Mouse (Mus musculus) liver, embryonic 15.5 days (tissue): Measurements from ENCODE around the gene Cryab. TPM values are rescaled to one million over a fixed set of nuclear protein-coding genes. Genes with fewer than 3 reads are reported as not detected.
A peak's percentile ranks its signal among the peaks of the same experiment; 100 is the strongest.

Source experiments
- ATAC-seq: fragments of 200-750 bp; cut with Nextera tagmentation; 2 replicates; pipeline ENCODE4 v1.8.0; 2017; ENCODE audit warnings: moderate number of reproducible peaks, mild to moderate bottlenecking, moderate library complexity; ENCODE audit not compliant: insufficient read depth
- H3K27ac ChIP-seq: fragments of 300-500 bp; sonication (generic); replicated peaks from 2 replicates; pipeline ENCODE4 v1.5.1; 2015; ENCODE audit warnings: mild to moderate bottlenecking, inconsistent platforms
- H3K27me3 ChIP-seq: fragments of 300-500 bp; sonication (generic); 2 replicates; pipeline ENCODE4 v1.6.1; 2015; ENCODE audit warnings: mild to moderate bottlenecking, inconsistent platforms
- H3K36me3 ChIP-seq: fragments of 300-500 bp; sonication (generic); replicated peaks from 2 replicates; pipeline ENCODE4 v1.6.1; 2015; ENCODE audit warnings: moderate library complexity, mild to moderate bottlenecking, inconsistent platforms
- H3K4me1 ChIP-seq: fragments of 300-500 bp; sonication (generic); replicated peaks from 2 replicates; pipeline ENCODE4 v1.6.1; 2015; ENCODE audit warnings: inconsistent platforms
- H3K4me2 ChIP-seq: fragments of 300-500 bp; sonication (generic); 2 replicates; pipeline ENCODE4 v1.6.1; 2015; ENCODE audit warnings: moderate library complexity, mild to moderate bottlenecking, inconsistent platforms
- H3K4me3 ChIP-seq: fragments of 300-500 bp; sonication (generic); replicated peaks from 2 replicates; pipeline ENCODE4 v1.5.1; 2015; ENCODE audit warnings: mild to moderate bottlenecking, inconsistent platforms
- H3K9ac ChIP-seq: fragments of 300-500 bp; sonication (generic); 2 replicates; pipeline ENCODE4 v1.6.1; 2015; ENCODE audit warnings: moderate library complexity, mild to moderate bottlenecking, inconsistent platforms
- H3K9me3 ChIP-seq: fragments of 300-500 bp; sonication (generic); replicated peaks from 2 replicates; pipeline ENCODE4 v1.6.1; 2016; ENCODE audit warnings: inconsistent platforms
- WGBS: fragments of 180-500 bp; shearing (Covaris S2); methylation state at CpG from one replicate; pipeline ENCODE4 v1.1.7; 2015; ENCODE audit warnings: mixed read lengths; ENCODE audit not compliant: insufficient replicate concordance; 5-methylcytosine and 5-hydroxymethylcytosine counted together
- polyA plus RNA-seq: library from polyadenylated mRNA; unstranded; fragments of >200 nt; fragmentation: Nextera tagmentation; extraction: Ambion mirVana; gene quantifications from 2 replicates; pipeline ENCODE4 v1.2.1, GENCODE M21; 2015

The Cryab gene
- polyA plus RNA-seq, 1 experiment from 2014 or later: 15.2 TPM

GRCm38 (mm10) chr9:50742744-50743143 lies 8.4 kb upstream of the Cryab start:
- H3K4me2 ChIP-seq: no peak overlapping the region
- H3K36me3 ChIP-seq: no peaks in the 10 kb centered on the region
- H3K27ac ChIP-seq: no peak overlapping the region
- 34% methylated on average over 2 of the region's 2 CpGs for WGBS
- peaks cover 13% of the 10 kb centered on the region for H3K4me1 ChIP-seq
- peaks cover 21% of the 10 kb centered on the region for H3K27me3 ChIP-seq
- no peaks in the 10 kb centered on the region for H3K9me3 ChIP-seq
- ATAC-seq: no peak
- H3K4me3 ChIP-seq: no peak overlapping the region
- H3K9ac ChIP-seq: no peak overlapping the region

- H3K9me3 ChIP-seq: no peaks in the 10 kb centered on the region
- ATAC-seq: no peak
- no peak overlapping the region for H3K9ac ChIP-seq
- H3K4me3 ChIP-seq: peak overlapping the region; percentile 48
- H3K27me3 ChIP-seq: peaks cover 18% of the 10 kb centered on the region
- H3K27ac ChIP-seq: peak overlapping the region; percentile 76
- peak overlapping the region; percentile 50 for H3K4me2 ChIP-seq
- no peaks in the 10 kb centered on the region for H3K36me3 ChIP-seq
- WGBS: 32% methylated on average over 7 of the region's 7 CpGs
- no peaks in the 10 kb centered on the region for H3K4me1 ChIP-seq
Observed at GRCm38 (mm10) chr9:50745806-50746205, 5.3 kb upstream of the Cryab start.

- no peak within 1 kb of the TSS for H3K9ac ChIP-seq
- H3K4me2 ChIP-seq: peak within 1 kb of the TSS; percentile 50
- ATAC-seq: peak; percentile 57
- H3K27ac ChIP-seq: peak within 1 kb of the TSS; percentile 76
- H3K4me3 ChIP-seq: peak within 1 kb of the TSS; percentile 48
- peaks cover 22% of the 10 kb centered on the region for H3K27me3 ChIP-seq
- WGBS: 11% methylated on average over 19 of the region's 19 CpGs
- no peaks in the 10 kb centered on the region for H3K4me1 ChIP-seq
- no peaks in the 10 kb centered on the region for H3K36me3 ChIP-seq
- H3K9me3 ChIP-seq: no peaks in the 10 kb centered on the region
Observed at GRCm38 (mm10) chr9:50746214-50746677, 4.9 kb upstream of the Cryab start, which contains the start of gene 2310030G06Rik. TSS of gene 2310030G06Rik (minus strand) at chr9:50746536.

GRCm38 (mm10) chr9:50750706-50751105 lies 419 bp upstream of the Cryab start:
- no peak overlapping the region for H3K4me3 ChIP-seq
- H3K27ac ChIP-seq: no peak overlapping the region
- no peak overlapping the region for H3K9ac ChIP-seq
- H3K36me3 ChIP-seq: no peaks in the 10 kb centered on the region
- H3K4me2 ChIP-seq: no peak overlapping the region
- H3K9me3 ChIP-seq: no peaks in the 10 kb centered on the region
- peaks cover 18% of the 10 kb centered on the region for H3K27me3 ChIP-seq
- WGBS: 69% methylated on average over 6 of the region's 6 CpGs
- no peaks in the 10 kb centered on the region for H3K4me1 ChIP-seq
- no peak for ATAC-seq

- Histone ChIP-seq H3K27ac (no peak within 1 kb of the TSS), H3K4me2 (no peak within 1 kb of the TSS), H3K9ac (no peak within 1 kb of the TSS), H3K4me1 (no peaks in the 10 kb centered on the region), H3K27me3 (peaks cover 6% of the 10 kb centered on the region; the same call in 1 of the 2 replicates), H3K36me3 (no peaks in the 10 kb centered on the region), H3K9me3 (no peaks in the 10 kb centered on the region), H3K4me3 (no peak within 1 kb of the TSS)
- ATAC-seq: no peak
- WGBS: 71% methylated on average over 14 of the region's 14 CpGs
Observed at GRCm38 (mm10) chr9:50752054-50752602, 1.0 kb downstream of the Cryab start, which contains the start of gene Hspb2. TSS of gene Hspb2 (minus strand) at chr9:50752354.

- Histone ChIP-seq H3K9me3 (no peaks in the 10 kb centered on the region), H3K27ac (no peak overlapping the region), H3K4me1 (no peaks in the 10 kb centered on the region), H3K4me2 (no peak overlapping the region), H3K9ac (no peak overlapping the region), H3K4me3 (no peak overlapping the region), H3K36me3 (no peaks in the 10 kb centered on the region), H3K27me3 (peaks cover 6% of the 10 kb centered on the region; the same call in 1 of the 2 replicates)
- 63% methylated on average over 17 of the region's 17 CpGs for WGBS
- no peak for ATAC-seq
Observed at GRCm38 (mm10) chr9:50752784-50753615, 1.9 kb downstream of the Cryab start.

- Histone ChIP-seq H3K9me3 (no peaks in the 10 kb centered on the region), H3K9ac (no peak overlapping the region), H3K4me3 (no peak overlapping the region), H3K4me1 (no peaks in the 10 kb centered on the region), H3K4me2 (no peak overlapping the region), H3K27ac (no peak overlapping the region), H3K36me3 (no peaks in the 10 kb centered on the region), H3K27me3 (peaks cover 10% of the 10 kb centered on the region; the same call in 1 of the 2 replicates)
- 43% methylated on average over 7 of the region's 7 CpGs for WGBS
- no peak for ATAC-seq
Observed at GRCm38 (mm10) chr9:50753947-50754346, 2.8 kb downstream of the Cryab start.

GRCm38 (mm10) chr9:50756711-50757110 lies 5.6 kb downstream of the Cryab start:
- Histone ChIP-seq H3K4me3 (no peak overlapping the region), H3K4me1 (no peaks in the 10 kb centered on the region), H3K9ac (no peak overlapping the region), H3K36me3 (no peaks in the 10 kb centered on the region), H3K9me3 (no peaks in the 10 kb centered on the region), H3K27ac (no peak overlapping the region), H3K4me2 (no peak overlapping the region), H3K27me3 (peaks cover 5% of the 10 kb centered on the region; the same call in 1 of the 2 replicates)
- no peak for ATAC-seq
- WGBS: 56% methylated on average over 5 of the region's 5 CpGs

- Histone ChIP-seq H3K9me3 (no peaks in the 10 kb centered on the region), H3K9ac (no peak overlapping the region), H3K36me3 (no peaks in the 10 kb centered on the region), H3K4me2 (no peak overlapping the region), H3K27me3 (0 out of 2 replicates have a peak, but pooled peaks cover 5% of the 10 kb centered on the region), H3K27ac (no peak overlapping the region), H3K4me1 (peaks cover 1% of the 10 kb centered on the region; the same call in 1 of the 2 replicates), H3K4me3 (no peak overlapping the region)
- ATAC-seq: no peak
- 54% methylated on average over 6 of the region's 6 CpGs for WGBS
Observed at GRCm38 (mm10) chr9:50761520-50762243, 10.6 kb downstream of the Cryab start.

GRCm38 (mm10) chr9:50763331-50763730 lies 12.2 kb downstream of the Cryab start:
- peaks cover 8% of the 10 kb centered on the region; the same call in 1 of the 2 replicates for H3K4me1 ChIP-seq
- 0 out of 2 replicates have a peak, but pooled peaks cover 5% of the 10 kb centered on the region for H3K27me3 ChIP-seq
- no peak for ATAC-seq
- H3K4me2 ChIP-seq: no peak overlapping the region
- H3K9ac ChIP-seq: no peak overlapping the region
- H3K27ac ChIP-seq: no peak overlapping the region
- H3K9me3 ChIP-seq: no peaks in the 10 kb centered on the region
- WGBS: 61% methylated on average over 1 of the region's 1 CpGs
- no peak overlapping the region for H3K4me3 ChIP-seq
- H3K36me3 ChIP-seq: no peaks in the 10 kb centered on the region
